Mouse (Mus musculus) hindbrain, embryonic 14.5 days (tissue): Measurements from ENCODE around the gene Cenpt. TPM values are rescaled to one million over a fixed set of nuclear protein-coding genes. Genes with fewer than 3 reads are reported as not detected.

Experiments
- ATAC-seq: fragments of 200-750 bp; cut with Nextera tagmentation; 2 replicates; pipeline ENCODE4 v1.8.0; 2017; ENCODE audit warnings: moderate number of reproducible peaks, mild to moderate bottlenecking, moderate TSS enrichment, moderate library complexity; ENCODE audit not compliant: low FRiP score
- DNase-seq: peaks from one replicate; pipeline ENCODE4 v3.0.0-alpha.2; 2015; ENCODE audit warnings: low spot score
- H3K27ac ChIP-seq: fragments of 300-500 bp; sonication (generic); 2 replicates; pipeline ENCODE4 v1.5.1; 2014; ENCODE audit warnings: mild to moderate bottlenecking, moderate library complexity
- H3K27me3 ChIP-seq: fragments of 300-500 bp; sonication (generic); 2 replicates; pipeline ENCODE4 v1.6.1; 2014; ENCODE audit warnings: mild to moderate bottlenecking, low read length, mixed read lengths; ENCODE audit not compliant: control insufficient read depth, insufficient read depth
- H3K36me3 ChIP-seq: fragments of 300-500 bp; sonication (generic); replicated peaks from 2 replicates; pipeline ENCODE4 v1.6.1; 2014; ENCODE audit not compliant: control insufficient read depth, insufficient read depth
- H3K4me1 ChIP-seq: fragments of 300-500 bp; sonication (generic); replicated peaks from 2 replicates; pipeline ENCODE4 v1.6.1; 2014; ENCODE audit warnings: antibody characterized with exemption, low read length, mixed read lengths; ENCODE audit not compliant: control insufficient read depth, insufficient read depth
- H3K4me2 ChIP-seq: fragments of 300-500 bp; sonication (generic); replicated peaks from 2 replicates; pipeline ENCODE4 v1.6.1; 2014; ENCODE audit warnings: mild to moderate bottlenecking, moderate library complexity
- H3K4me3 ChIP-seq: fragments of 300-500 bp; sonication (generic); replicated peaks from 2 replicates; pipeline ENCODE4 v1.5.1; 2014; ENCODE audit warnings: mild to moderate bottlenecking, low read length
- H3K9ac ChIP-seq: fragments of 300-500 bp; sonication (generic); 2 replicates; pipeline ENCODE4 v1.6.1; 2014
- H3K9me3 ChIP-seq: fragments of 300-500 bp; sonication (generic); 2 replicates; pipeline ENCODE4 v1.6.1; 2016; ENCODE audit warnings: low read length; ENCODE audit not compliant: control insufficient read depth
- WGBS: fragments of 180-500 bp; shearing (Covaris S2); extraction: QIAGEN DNeasy Blood & Tissue Kit; methylation state at CpG from one replicate; pipeline ENCODE4 v1.1.7; 2014; 5-methylcytosine and 5-hydroxymethylcytosine counted together
- polyA plus RNA-seq: library from polyadenylated mRNA; unstranded; fragments of >200 nt; fragmentation: Nextera tagmentation; extraction: Ambion mirVana; gene quantifications from 2 replicates; pipeline ENCODE4 v1.2.1, GENCODE M21; 2014

Cenpt gene
- polyA plus RNA-seq, 1 experiment from 2014 or later, result 46.3 TPM

DNA sequence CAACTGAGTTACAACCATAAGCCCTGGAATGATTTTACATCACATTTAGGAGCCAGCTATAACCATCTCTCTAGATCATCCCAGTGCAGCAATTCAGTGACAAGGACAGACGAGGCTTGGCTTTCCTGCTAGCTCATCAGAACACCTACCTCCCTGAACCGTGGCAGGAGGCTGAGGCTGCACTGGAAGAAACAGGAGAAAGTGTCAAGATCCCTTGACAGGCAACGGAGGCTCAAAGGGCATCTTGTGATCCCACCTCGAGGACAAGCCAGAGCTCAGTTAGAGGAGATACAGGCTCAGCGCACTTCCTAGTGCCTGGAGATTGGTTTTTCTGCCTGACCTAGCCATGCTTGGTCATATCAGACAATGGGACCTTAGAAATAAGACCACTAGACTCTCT is 40.6 kb downstream of the Cenpt start:
- no peak overlapping the region for H3K27ac ChIP-seq
- no peak overlapping the region for H3K4me2 ChIP-seq
- DNase-seq (no peak), ATAC-seq (no peak)
- no peak overlapping the region for H3K4me3 ChIP-seq
- WGBS, result 88% methylated on average over 5 of the region's 5 CpGs
- peaks cover 15% of the 10 kb centered on the region for H3K36me3 ChIP-seq
- H3K4me1 ChIP-seq, result no peaks in the 10 kb centered on the region
- H3K27me3 ChIP-seq, result no peaks in the 10 kb centered on the region
- H3K9ac ChIP-seq, result no peak overlapping the region
- no peaks in the 10 kb centered on the region for H3K9me3 ChIP-seq

GRCm38 (mm10) chr8:105811543-105811942 is 41.5 kb downstream of the Cenpt start:
- H3K27ac ChIP-seq, result no peak overlapping the region
- peaks cover 15% of the 10 kb centered on the region for H3K36me3 ChIP-seq
- no peak overlapping the region for H3K4me2 ChIP-seq
- H3K4me3 ChIP-seq, result no peak overlapping the region
- H3K27me3 ChIP-seq, result no peaks in the 10 kb centered on the region
- no peaks in the 10 kb centered on the region for H3K4me1 ChIP-seq
- 81% methylated on average over 3 of the region's 3 CpGs for WGBS
- H3K9ac ChIP-seq, result no peak overlapping the region
- DNase-seq, result no peak
- no peak for ATAC-seq
- no peaks in the 10 kb centered on the region for H3K9me3 ChIP-seq

DNA sequence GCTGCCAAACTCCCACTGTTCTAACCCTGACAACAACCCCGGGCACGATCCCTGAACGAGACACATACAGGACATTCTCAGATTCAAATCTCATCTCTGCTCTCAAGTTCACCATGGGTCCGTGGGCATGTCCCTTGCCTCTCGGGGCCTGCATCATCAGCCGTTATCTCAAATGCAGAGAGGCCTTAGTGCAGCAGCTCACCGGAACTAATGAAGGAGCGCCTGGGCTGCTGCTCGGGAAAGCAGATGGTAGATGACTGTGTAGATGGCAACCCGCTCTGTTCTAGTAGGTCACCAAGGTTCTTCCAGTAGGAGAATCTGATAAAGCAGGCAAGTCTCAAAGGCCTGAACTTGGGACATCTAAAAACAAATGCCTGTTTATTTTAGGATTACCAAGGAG is 42.0 kb downstream of the Cenpt start:
- no peak overlapping the region for H3K4me2 ChIP-seq
- H3K9me3 ChIP-seq, result no peaks in the 10 kb centered on the region
- DNase-seq (no peak), ATAC-seq (no peak)
- H3K9ac ChIP-seq, result no peak overlapping the region
- no peaks in the 10 kb centered on the region for H3K4me1 ChIP-seq
- H3K27ac ChIP-seq, result no peak overlapping the region
- no peaks in the 10 kb centered on the region for H3K27me3 ChIP-seq
- no peak overlapping the region for H3K4me3 ChIP-seq
- peaks cover 15% of the 10 kb centered on the region for H3K36me3 ChIP-seq
- 81% methylated on average over 10 of the region's 10 CpGs for WGBS

GRCm38 (mm10) chr8:105810245-105810786 is 42.8 kb downstream of the Cenpt start:
- Histone ChIP-seq H3K4me3 (no peak overlapping the region), H3K9me3 (no peaks in the 10 kb centered on the region), H3K4me2 (no peak overlapping the region), H3K27ac (no peak overlapping the region), H3K36me3 (peaks cover 17% of the 10 kb centered on the region), H3K27me3 (no peaks in the 10 kb centered on the region), H3K9ac (no peak overlapping the region), H3K4me1 (no peaks in the 10 kb centered on the region)
- no peak for DNase-seq
- ATAC-seq, result no peak
- WGBS, result 91% methylated on average over 6 of the region's 6 CpGs

- Histone ChIP-seq H3K9me3 (no peaks in the 10 kb centered on the region), H3K4me2 (no peak overlapping the region), H3K9ac (no peak overlapping the region), H3K27ac (no peak overlapping the region), H3K4me3 (no peak overlapping the region), H3K27me3 (no peaks in the 10 kb centered on the region), H3K36me3 (peaks cover 33% of the 10 kb centered on the region), H3K4me1 (no peaks in the 10 kb centered on the region)
- DNase-seq, result no peak
- WGBS, result 98% methylated on average over 2 of the region's 2 CpGs
- no peak for ATAC-seq
Observed at GRCm38 (mm10) chr8:105808480-105808879, 44.6 kb downstream of the Cenpt start.

- H3K9me3 ChIP-seq, result no peaks in the 10 kb centered on the region
- no peaks in the 10 kb centered on the region for H3K4me1 ChIP-seq
- no peak overlapping the region for H3K4me2 ChIP-seq
- H3K27ac ChIP-seq, result no peak overlapping the region
- no peaks in the 10 kb centered on the region for H3K27me3 ChIP-seq
- ATAC-seq (no peak), DNase-seq (no peak)
- 87% methylated on average over 5 of the region's 5 CpGs for WGBS
- peaks cover 33% of the 10 kb centered on the region for H3K36me3 ChIP-seq
- H3K9ac ChIP-seq, result no peak overlapping the region
- no peak overlapping the region for H3K4me3 ChIP-seq
Observed at GRCm38 (mm10) chr8:105807766-105808165, 45.3 kb downstream of the Cenpt start.

DNA sequence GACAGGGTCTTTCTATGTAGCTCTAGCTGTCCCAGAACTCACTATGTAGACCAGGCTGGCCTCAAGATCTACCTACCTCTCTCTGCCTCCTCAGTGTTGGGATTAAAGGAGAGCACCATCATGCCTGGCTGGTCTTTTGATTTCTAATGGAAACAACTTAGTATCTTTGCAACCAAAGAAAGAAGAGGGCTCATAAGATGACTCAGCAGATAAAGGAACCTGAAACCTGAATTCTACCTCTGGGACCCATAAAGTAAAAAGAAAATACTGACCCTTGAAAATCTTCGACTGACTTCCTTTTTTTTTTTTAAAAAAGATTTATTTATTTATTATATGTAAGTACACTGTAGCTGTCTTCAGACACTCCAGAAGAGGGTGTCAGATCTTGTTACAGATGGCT is 47.1 kb downstream of the Cenpt start:
- no peaks in the 10 kb centered on the region for H3K27me3 ChIP-seq
- WGBS, result 87% methylated on average over 1 of the region's 1 CpGs

GRCm38 (mm10) chr8:105805346-105805745 is 47.7 kb downstream of the Cenpt start:
- no peak for DNase-seq
- Histone ChIP-seq H3K4me3 (no peak overlapping the region), H3K36me3 (peaks cover 18% of the 10 kb centered on the region), H3K9me3 (no peaks in the 10 kb centered on the region), H3K9ac (no peak overlapping the region), H3K4me1 (no peaks in the 10 kb centered on the region), H3K27me3 (no peaks in the 10 kb centered on the region), H3K27ac (no peak overlapping the region; the same call in 1 of the 2 replicates), H3K4me2 (no peak overlapping the region)
- WGBS, result 79% methylated on average over 3 of the region's 3 CpGs
- ATAC-seq, result no peak

More for the DNA sequence above, 47.1 kb downstream of the Cenpt start:
- DNase-seq (no peak), ATAC-seq (no peak)
- no peaks in the 10 kb centered on the region for H3K4me1 ChIP-seq
- H3K36me3 ChIP-seq, result peaks cover 21% of the 10 kb centered on the region
- H3K9ac ChIP-seq, result no peak overlapping the region
- no peaks in the 10 kb centered on the region for H3K9me3 ChIP-seq
- no peak overlapping the region for H3K4me2 ChIP-seq
- no peak overlapping the region for H3K27ac ChIP-seq
- H3K4me3 ChIP-seq, result no peak overlapping the region

- DNase-seq (no peak), ATAC-seq (no peak)
- Histone ChIP-seq H3K4me3 (no peak overlapping the region), H3K36me3 (peaks cover 18% of the 10 kb centered on the region), H3K27ac (no peak overlapping the region), H3K4me2 (no peak overlapping the region), H3K27me3 (no peaks in the 10 kb centered on the region), H3K4me1 (no peaks in the 10 kb centered on the region), H3K9ac (no peak overlapping the region), H3K9me3 (no peaks in the 10 kb centered on the region)
- 92% methylated on average over 7 of the region's 7 CpGs for WGBS
Observed at GRCm38 (mm10) chr8:105804797-105805196, 48.3 kb downstream of the Cenpt start.
